Mouse (Mus musculus) C2C12 (cell line): Measurements from ENCODE around the gene Fer.

Experiments used
- CEBPB ChIP-seq: IDR thresholded peaks from one replicate; pipeline ENCODE4 v1.6.1; 2011; ENCODE audit warnings: low read depth, mild to moderate bottlenecking, control low read depth, moderate library complexity
- CTCF ChIP-seq: IDR thresholded peaks from one replicate; pipeline ENCODE4 v1.5.1; 2011; ENCODE audit not compliant: control insufficient read depth, insufficient read depth, insufficient read length
- MAX ChIP-seq: IDR thresholded peaks from one replicate; pipeline ENCODE4 v1.6.1; 2011; ENCODE audit warnings: mild to moderate bottlenecking, control low read depth

- TF ChIP-seq CEBPB (no peak), CTCF (no peak), MAX (no peak)
These were observed 283.5 kb downstream of the Fer start for GRCm38 (mm10) chr17:64146409-64146808.
